ENCODE assay signal across 9 mouse cellular contexts in genomic region chr2:25241438-25241775, GRCm38 (mm10). TPM values are rescaled to one million over a fixed set of nuclear protein-coding genes. Genes with fewer than 3 reads are reported as not detected.
A peak's percentile ranks its signal among the peaks of the same experiment; 100 is the strongest.
DNase-seq lines count a peak whose midpoint lies in the region; ATAC-seq and TF ChIP-seq lines count a peak whose summit lies in the region.
"Had no signal": no experiment of that assay in that cellular context is flagged by ENCODE, and none has a peak within 500 bp of the region (broad histone marks: within the 10 kb centered on the region; RNA-seq: fewer than 3 reads in every experiment).

No protein-coding gene starts in this region.

- ATAC-seq in forebrain, embryonic 14.5 days, result peak; percentile 19
- ATAC-seq in liver, embryonic 14.5 days (ENCODE audit: insufficient read depth), result peak; percentile 27; the same call in 1 of the 2 replicates

- no peaks in the 10 kb centered on the region for H3K9me3 ChIP-seq in forebrain, embryonic 14.5 days (replicated peaks; ENCODE audit: control insufficient read depth, low read length)
- no peaks in the 10 kb centered on the region for H3K9me3 ChIP-seq in liver, embryonic 14.5 days (ENCODE audit: control insufficient read depth, low read length)

- peak overlapping the region; percentile 83 for H3K9ac ChIP-seq in forebrain, embryonic 14.5 days (ENCODE audit: low read length)
- no peak overlapping the region for H3K9ac ChIP-seq in liver, embryonic 14.5 days (replicated peaks)

- H3K4me2 ChIP-seq in forebrain, embryonic 14.5 days (ENCODE audit: low read length), result peak overlapping the region; percentile 93
- peak overlapping the region; percentile 75 for H3K4me2 ChIP-seq in liver, embryonic 14.5 days (ENCODE audit: low read depth)

- peak overlapping the region; percentile 66 for H3K4me3 ChIP-seq in forebrain, embryonic 14.5 days (ENCODE audit: low read depth, low read length)
- H3K4me3 ChIP-seq in liver, embryonic 14.5 days (ENCODE audit: insufficient read depth in 1 of 2, low read depth in 2 of 2, low read length in 2 of 2), result peak overlapping the region; percentile 46 to 57; a peak in 3 of 4 replicates

- DNase-seq in cerebellum, adult 9-11 months, result peak; percentile 60
- DNase-seq in cerebellum, postnatal 14 days, result no peak
- peak; percentile 46 for DNase-seq in CD4-positive, CD25-positive, alpha-beta regulatory T cell, adult 2 months (ENCODE audit: low read depth, low spot score)
- no peak for DNase-seq in forebrain, embryonic 14.5 days (ENCODE audit: low spot score)
- no peak for DNase-seq in liver, embryonic 14.5 days (ENCODE audit: low read depth in 3 of 3, low spot score in 3 of 3)
- DNase-seq in left cerebral cortex, adult 11 months (ENCODE audit: low spot score), result no peak
- DNase-seq in left cerebral cortex, adult 8-10 months (ENCODE audit: low spot score in 2 of 2), result no peak
- no peak for DNase-seq in frontal cortex, postnatal 36 days (ENCODE audit: low spot score in 2 of 2)

- TF ChIP-seq EP300 in liver, embryonic 14.5 days (IDR thresholded peaks at IDR 0.05; ENCODE audit: low read depth), result no peak

- WGBS in forebrain, embryonic 14.5 days, result 17% methylated on average over 6 of the region's 6 CpGs
- 13% methylated on average over 6 of the region's 6 CpGs for WGBS in liver, embryonic 14.5 days (ENCODE audit: insufficient replicate concordance)

- H3K27ac ChIP-seq in forebrain, embryonic 14.5 days (ENCODE audit: low read depth, low read length), result no peak overlapping the region
- H3K27ac ChIP-seq in liver, embryonic 14.5 days, result no peak overlapping the region

- TF ChIP-seq CTCF in liver, embryonic 14.5 days (IDR thresholded peaks at IDR 0.05; ENCODE audit: low read depth), result no peak

- peaks cover 15% of the 10 kb centered on the region for H3K4me1 ChIP-seq in forebrain, embryonic 14.5 days (ENCODE audit: control insufficient read depth, insufficient read depth, low read length)
- peaks cover 4 to 17% of the 10 kb centered on the region in 2 experiments for H3K4me1 ChIP-seq in liver, embryonic 14.5 days (replicated peaks; ENCODE audit: control insufficient read depth in 2 of 2, insufficient read depth in 2 of 2, low read length in 1 of 2)

- H3K36me3 ChIP-seq in forebrain, embryonic 14.5 days (ENCODE audit: control insufficient read depth, insufficient read depth, low read length), result peaks cover 22% of the 10 kb centered on the region; the same call in 1 of the 2 replicates
- no peaks in the 10 kb centered on the region for H3K36me3 ChIP-seq in liver, embryonic 14.5 days (replicated peaks; ENCODE audit: control insufficient read depth, insufficient read depth, low read depth)

- H3K27me3 ChIP-seq in forebrain, embryonic 14.5 days (replicated peaks; ENCODE audit: control insufficient read depth, insufficient read depth, low read length), result no peaks in the 10 kb centered on the region
- peaks cover 22% of the 10 kb centered on the region for H3K27me3 ChIP-seq in liver, embryonic 14.5 days (ENCODE audit: control insufficient read depth, insufficient read depth, low read length)

RNA-seq across cellular contexts. Expression of gene Rnf208, which starts 0.6 kb away (rescaled TPM):
- 67.4 and 98.5 TPM in 2 replicates for polyA plus RNA-seq in forebrain, embryonic 14.5 days (2014; fragmentation: Nextera tagmentation; extraction: Ambion mirVana)
- 0.93 and 1.3 TPM in 2 replicates for polyA plus RNA-seq in liver, embryonic 14.5 days (2012; rRNA removed)
- polyA plus RNA-seq in liver, embryonic 14.5 days (2014; fragmentation: Nextera tagmentation; extraction: Ambion mirVana), result 0.09 and 0.16 TPM in 2 replicates
- 100 to 1,000 TPM; 263 to 288 (median 266) TPM for total RNA-seq in left cerebral cortex, adult 8-10 months (2022)
- total RNA-seq: liver, adult 2 months had no signal

RNA-seq across cellular contexts. Expression of gene Cysrt1, which starts 0.8 kb away (rescaled TPM):
- not detected in 2 replicates for polyA plus RNA-seq in forebrain, embryonic 14.5 days (2014; fragmentation: Nextera tagmentation; extraction: Ambion mirVana)
- not detected in 2 replicates for polyA plus RNA-seq in liver, embryonic 14.5 days (2012; rRNA removed)
- polyA plus RNA-seq in liver, embryonic 14.5 days (2014; fragmentation: Nextera tagmentation; extraction: Ambion mirVana), result not detected in 2 replicates
- total RNA-seq in left cerebral cortex, adult 8-10 months (2022), result not detected
- total RNA-seq: liver, adult 2 months had no signal
- polyA plus RNA-seq: liver, adult 2 months had no signal

RNA-seq across cellular contexts. Expression of gene Rnf224, which starts 4.8 kb away (rescaled TPM):
- polyA plus RNA-seq in forebrain, embryonic 14.5 days (2014; fragmentation: Nextera tagmentation; extraction: Ambion mirVana), result not detected in 2 replicates
- polyA plus RNA-seq in liver, embryonic 14.5 days (2012; rRNA removed), result not detected in 2 replicates
- not detected in 2 replicates for polyA plus RNA-seq in liver, embryonic 14.5 days (2014; fragmentation: Nextera tagmentation; extraction: Ambion mirVana)
- not detected for total RNA-seq in left cerebral cortex, adult 8-10 months (2022)
- total RNA-seq: liver, adult 2 months had no signal
- polyA plus RNA-seq: liver, adult 2 months had no signal

RNA-seq across cellular contexts. Expression of gene AL732309.1, which starts 5.3 kb away (rescaled TPM):
- polyA plus RNA-seq in forebrain, embryonic 14.5 days (2014; fragmentation: Nextera tagmentation; extraction: Ambion mirVana), result 4.7 and 6.0 TPM in 2 replicates
- 5.4 and 5.6 TPM in 2 replicates for polyA plus RNA-seq in liver, embryonic 14.5 days (2012; rRNA removed)
- 1.4 and 1.9 TPM in 2 replicates for polyA plus RNA-seq in liver, embryonic 14.5 days (2014; fragmentation: Nextera tagmentation; extraction: Ambion mirVana)
- 1 to 10 TPM in 3 of 4 experiments, under 1 TPM in 1; 0.67 to 4.2 (median 3.4) TPM for total RNA-seq in left cerebral cortex, adult 8-10 months (2022)

RNA-seq across cellular contexts. Expression of gene Slc34a3, which starts 7.2 kb away (rescaled TPM):
- 0.10 TPM in 1 of 2 replicates, not detected in the other for polyA plus RNA-seq in forebrain, embryonic 14.5 days (2014; fragmentation: Nextera tagmentation; extraction: Ambion mirVana)
- 0.01 and 0.05 TPM in 2 replicates for polyA plus RNA-seq in liver, embryonic 14.5 days (2012; rRNA removed)
- not detected in 2 replicates for polyA plus RNA-seq in liver, embryonic 14.5 days (2014; fragmentation: Nextera tagmentation; extraction: Ambion mirVana)
- not detected for total RNA-seq in left cerebral cortex, adult 8-10 months (2022)
- total RNA-seq: liver, adult 2 months had no signal
- polyA plus RNA-seq: liver, adult 2 months had no signal

Comparison
In these comparisons a context has a peak if more than half of its experiments do, and no peak if none do; other contexts are left out.
1. DNase-seq: peak in cerebellum, adult 9-11 months (single experiment) and CD4-positive, CD25-positive, alpha-beta regulatory T cell, adult 2 months (single experiment); none in cerebellum, postnatal 14 days (0 of 2), forebrain, embryonic 14.5 days (single experiment), liver, embryonic 14.5 days (0 of 3), left cerebral cortex, adult 11 months (single experiment), left cerebral cortex, adult 8-10 months (0 of 2) and frontal cortex, postnatal 36 days (0 of 2).
2. RNA of gene Rnf208, which starts 0.6 kb away (polyA plus RNA-seq): 67.4 to 98.5 TPM in forebrain, embryonic 14.5 days; 0.09 to 1.3 TPM in liver, embryonic 14.5 days; every median in the first group is over 10 times any median in the second.